Mouse (Mus musculus): ENCODE data around the gene Speg.

DNA sequence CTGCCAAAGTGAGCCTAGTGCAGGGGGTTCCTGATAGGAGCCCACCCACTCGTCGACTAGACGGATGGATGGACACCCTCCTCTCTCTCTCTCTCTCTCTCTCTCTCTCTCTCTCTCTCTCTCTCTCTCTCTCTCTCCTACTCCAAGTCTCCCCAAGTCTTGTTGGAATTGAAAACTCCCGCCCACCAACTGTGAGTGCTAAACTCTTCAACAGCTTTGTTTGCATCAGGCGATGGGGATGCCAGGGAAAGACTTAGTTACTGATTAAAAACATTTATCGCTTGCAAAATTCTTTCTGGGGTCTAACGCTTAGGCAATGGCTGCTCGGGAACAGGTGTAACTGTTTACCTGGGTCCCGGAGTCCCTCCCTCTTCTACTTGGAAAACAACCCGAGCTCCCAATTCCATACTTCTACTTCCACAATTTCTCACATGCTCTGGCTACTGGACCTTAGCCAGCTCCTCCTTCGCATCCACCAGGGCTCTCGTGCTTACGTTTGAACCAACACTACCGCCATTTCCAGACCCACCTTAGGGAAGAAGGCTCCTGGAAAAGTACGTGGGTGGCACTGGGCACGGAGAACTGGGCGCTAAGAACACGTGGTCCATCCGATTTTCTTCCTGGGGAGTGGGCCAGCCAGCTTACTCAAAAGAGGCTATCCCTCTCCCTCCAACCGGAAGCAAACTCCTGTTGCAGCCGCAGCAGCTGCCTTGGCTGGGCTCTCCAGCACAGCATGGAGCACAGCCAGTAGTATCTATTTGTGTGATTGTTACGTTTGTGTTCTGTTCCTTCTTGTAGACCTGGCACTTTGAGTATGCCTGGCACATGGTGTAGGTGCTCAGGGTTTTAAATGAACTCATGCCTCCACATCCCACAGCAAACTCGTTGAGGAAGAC lies 83.9 kb downstream of the Speg start:
- TF ChIP-seq POLR2A (IDR thresholded peaks at IDR 0.05; ENCODE audit: low read depth, low read length): no peak
- TF ChIP-seq CTCF (IDR thresholded peaks at IDR 0.05; ENCODE audit: extremely low read depth, insufficient read depth, insufficient read length, insufficient replicate concordance): no peak

Measured in spleen, adult 2 months (tissue).